Mouse (Mus musculus) kidney, adult 11 months (tissue): ENCODE data around the gene Spz1.
A peak's percentile ranks its signal among the peaks of the same experiment; 100 is the strongest.
"Not testable (repeated sequence)": the region's sequence is repeated elsewhere in the genome, so short reads cannot be mapped to it uniquely, and the experiment has no call there.

ENCODE experiments used
- DNase-seq: peaks from one replicate; pipeline ENCODE4 v3.0.0; 2022

Gene Spz1

GRCm38 (mm10) chr13:92576072-92576471 is at the start of gene Spz1:
TSS of gene Spz1 (minus strand) at chr13:92576172.
- DNase-seq = no peak

- DNase-seq = no peak
Measured at GRCm38 (mm10) chr13:92616459-92616858, 40.5 kb upstream of the Spz1 start.

GRCm38 (mm10) chr13:92615201-92615600 is 39.2 kb upstream of the Spz1 start:
- DNase-seq = no peak

- no peak for DNase-seq
Measured at GRCm38 (mm10) chr13:92613094-92613493, 37.1 kb upstream of the Spz1 start.

- no peak for DNase-seq
Measured at GRCm38 (mm10) chr13:92611917-92612316, 35.9 kb upstream of the Spz1 start.

- DNase-seq = no peak
Measured at GRCm38 (mm10) chr13:92611254-92611784, 35.3 kb upstream of the Spz1 start.

- DNase-seq = peak; percentile 94
Measured at GRCm38 (mm10) chr13:92610311-92611221, 34.6 kb upstream of the Spz1 start, which contains the start of gene Serinc5. TSS of gene Serinc5 (plus strand) at chr13:92611091.

GRCm38 (mm10) chr13:92609486-92610310 is 33.7 kb upstream of the Spz1 start:
- DNase-seq = peak; percentile 59

GRCm38 (mm10) chr13:92605306-92605705 is 29.3 kb upstream of the Spz1 start:
- not testable (repeated sequence) for DNase-seq

GRCm38 (mm10) chr13:92595424-92595823 is 19.5 kb upstream of the Spz1 start:
- no peak for DNase-seq

- DNase-seq = no peak
Measured at GRCm38 (mm10) chr13:92594907-92595306, 18.9 kb upstream of the Spz1 start.

- DNase-seq = no peak
Measured at GRCm38 (mm10) chr13:92594481-92594880, 18.5 kb upstream of the Spz1 start.

- no peak for DNase-seq
Measured at GRCm38 (mm10) chr13:92593731-92594396, 17.9 kb upstream of the Spz1 start.

GRCm38 (mm10) chr13:92592786-92593635 is 17.0 kb upstream of the Spz1 start:
- no peak for DNase-seq

- DNase-seq = no peak
Measured at GRCm38 (mm10) chr13:92592268-92592785, 16.4 kb upstream of the Spz1 start.

GRCm38 (mm10) chr13:92591225-92591624 is 15.3 kb upstream of the Spz1 start:
- DNase-seq = no peak

- no peak for DNase-seq
Measured at GRCm38 (mm10) chr13:92589255-92589654, 13.3 kb upstream of the Spz1 start.

- DNase-seq = no peak
Measured at GRCm38 (mm10) chr13:92588704-92589103, 12.7 kb upstream of the Spz1 start.

- no peak for DNase-seq
Measured at GRCm38 (mm10) chr13:92584094-92584717, 8.2 kb upstream of the Spz1 start.

GRCm38 (mm10) chr13:92580220-92581043 is 4.5 kb upstream of the Spz1 start:
- DNase-seq = peak; percentile 24
